Mouse (Mus musculus): ENCODE data around the gene Mc1r.

Gene Mc1r

GRCm38 (mm10) chr8:123406786-123407185, at the start of gene Mc1r:
Gene Mc1r (plus strand): TSS chr8:123407107.
- in situ Hi-C loops (cut with MseI, MboI), result no loop called here

- in situ Hi-C loops (cut with MseI, MboI), result no loop called here
Observed at GRCm38 (mm10) chr8:123361082-123361739, 45.7 kb upstream of the Mc1r start.

GRCm38 (mm10) chr8:123373403-123374238, 33.3 kb upstream of the Mc1r start, which contains the start of gene Tcf25:
Gene Tcf25 (plus strand): TSS chr8:123373753.
- in situ Hi-C loops (cut with MseI, MboI), result no loop called here

- in situ Hi-C loops (cut with MseI, MboI), result no loop called here
Observed at GRCm38 (mm10) chr8:123374239-123374578, 32.7 kb upstream of the Mc1r start.

- in situ Hi-C loops (cut with MseI, MboI), result no loop called here
Observed at GRCm38 (mm10) chr8:123375701-123376100, 31.2 kb upstream of the Mc1r start.

- in situ Hi-C loops (cut with MseI, MboI), result no loop called here
Observed at GRCm38 (mm10) chr8:123376106-123376505, 30.8 kb upstream of the Mc1r start.

GRCm38 (mm10) chr8:123381711-123382110, 25.2 kb upstream of the Mc1r start:
- in situ Hi-C loops (cut with MseI, MboI), result no loop called here

- in situ Hi-C loops (cut with MseI, MboI), result no loop called here
Observed at GRCm38 (mm10) chr8:123382516-123382915, 24.4 kb upstream of the Mc1r start.

GRCm38 (mm10) chr8:123384883-123385540, 21.9 kb upstream of the Mc1r start:
- in situ Hi-C loops (cut with MseI, MboI), result no loop called here

- in situ Hi-C loops (cut with MseI, MboI), result no loop called here
Observed at GRCm38 (mm10) chr8:123387041-123387440, 19.9 kb upstream of the Mc1r start.

- in situ Hi-C loops (cut with MseI, MboI), result no loop called here
Observed at GRCm38 (mm10) chr8:123387801-123388200, 19.1 kb upstream of the Mc1r start.

GRCm38 (mm10) chr8:123389026-123389425, 17.9 kb upstream of the Mc1r start:
- in situ Hi-C loops (cut with MseI, MboI), result no loop called here

GRCm38 (mm10) chr8:123398308-123398707, 8.6 kb upstream of the Mc1r start:
- in situ Hi-C loops (cut with MseI, MboI), result no loop called here

GRCm38 (mm10) chr8:123401936-123402335, 5.0 kb upstream of the Mc1r start:
- in situ Hi-C loops (cut with MseI, MboI), result no loop called here

GRCm38 (mm10) chr8:123402730-123403326, 4.1 kb upstream of the Mc1r start:
- in situ Hi-C loops (cut with MseI, MboI), result no loop called here

- in situ Hi-C loops (cut with MseI, MboI), result no loop called here
Observed at GRCm38 (mm10) chr8:123404521-123404920, 2.4 kb upstream of the Mc1r start.

- in situ Hi-C loops (cut with MseI, MboI), result no loop called here
Observed at GRCm38 (mm10) chr8:123407612-123408011, 705 bp downstream of the Mc1r start.

- in situ Hi-C loops (cut with MseI, MboI), result no loop called here
Observed at GRCm38 (mm10) chr8:123408586-123409544, 2.0 kb downstream of the Mc1r start.

- in situ Hi-C loops (cut with MseI, MboI), result no loop called here
Observed at GRCm38 (mm10) chr8:123410049-123410587, 3.2 kb downstream of the Mc1r start.

- in situ Hi-C loops (cut with MseI, MboI), result no loop called here
Observed at GRCm38 (mm10) chr8:123410788-123411187, 3.9 kb downstream of the Mc1r start.

GRCm38 (mm10) chr8:123411246-123411645, 4.3 kb downstream of the Mc1r start, which contains the start of gene Tubb3:
Gene Tubb3 (plus strand): TSS chr8:123411424.
- in situ Hi-C loops (cut with MseI, MboI), result no loop called here
